Mouse (Mus musculus): ENCODE results near the gene Nat8f6. TPM values are rescaled to one million over a fixed set of nuclear protein-coding genes. Genes with fewer than 3 reads are reported as not detected.
"Not testable (repeated sequence)": the region's sequence is repeated elsewhere in the genome, so short reads cannot be mapped to it uniquely, and the experiment has no call there.

Gene Nat8f6
- polyA plus RNA-seq (2015; fragmentation: Nextera tagmentation; extraction: Ambion mirVana), result not detected in 2 replicates

- Histone ChIP-seq H3K4me3 (replicated peaks) (no peak within 1 kb of the TSS), H3K4me1 (no peaks in the 10 kb centered on the region), H3K9me3 (replicated peaks) (no peaks in the 10 kb centered on the region), H3K27ac (replicated peaks) (no peak within 1 kb of the TSS), H3K27me3 (no peaks in the 10 kb centered on the region), H3K36me3 (no peaks in the 10 kb centered on the region), H3K9ac (no peak within 1 kb of the TSS), H3K4me2 (replicated peaks) (no peak within 1 kb of the TSS)
- WGBS, result 72% methylated on average over 5 of the region's 5 CpGs
- no peak for ATAC-seq (ENCODE audit: insufficient number of reproducible peaks, low FRiP score, low TSS enrichment, low read depth)
Measured at GRCm38 (mm10) chr6:85820837-85821236, at the start of gene Nat8f6, which contains the start of gene Nat8f5. TSS of gene Nat8f6 (minus strand) at chr6:85820954. TSS of gene Nat8f5 (minus strand) at chr6:85820972.

GRCm38 (mm10) chr6:85869006-85869405, 48.3 kb upstream of the Nat8f6 start, which contains the start of gene Nat8f2:
TSS of gene Nat8f2 (minus strand) at chr6:85869158.
- H3K9me3 ChIP-seq (replicated peaks); H3K9ac ChIP-seq; ATAC-seq (ENCODE audit: insufficient number of reproducible peaks, low FRiP score, low TSS enrichment, low read depth); H3K27me3 ChIP-seq; H3K4me1 ChIP-seq; H3K27ac ChIP-seq (replicated peaks); H3K4me2 ChIP-seq (replicated peaks); H3K36me3 ChIP-seq; H3K4me3 ChIP-seq (replicated peaks): not testable (repeated sequence)
- 79% methylated on average over 5 of the region's 5 CpGs for WGBS

- Histone ChIP-seq H3K27ac (replicated peaks) (no peak overlapping the region), H3K4me1 (no peaks in the 10 kb centered on the region), H3K9ac (no peak overlapping the region), H3K4me3 (replicated peaks) (no peak overlapping the region), H3K4me2 (replicated peaks) (no peak overlapping the region), H3K9me3 (replicated peaks) (no peaks in the 10 kb centered on the region), H3K27me3 (no peaks in the 10 kb centered on the region), H3K36me3 (no peaks in the 10 kb centered on the region)
- ATAC-seq (ENCODE audit: insufficient number of reproducible peaks, low FRiP score, low TSS enrichment, low read depth), result no peak
- 71% methylated on average over 8 of the region's 8 CpGs for WGBS
Measured at GRCm38 (mm10) chr6:85867726-85868690, 47.3 kb upstream of the Nat8f6 start.

- not testable (repeated sequence) for ATAC-seq (ENCODE audit: insufficient number of reproducible peaks, low FRiP score, low TSS enrichment, low read depth); H3K27me3 ChIP-seq; H3K27ac ChIP-seq (replicated peaks); H3K4me2 ChIP-seq (replicated peaks); H3K9ac ChIP-seq; H3K4me1 ChIP-seq; H3K9me3 ChIP-seq (replicated peaks); H3K36me3 ChIP-seq; H3K4me3 ChIP-seq (replicated peaks)
- 75% methylated on average over 1 of the region's 1 CpGs for WGBS
Measured at GRCm38 (mm10) chr6:85866995-85867394, 46.2 kb upstream of the Nat8f6 start.

GRCm38 (mm10) chr6:85866166-85866565, 45.4 kb upstream of the Nat8f6 start:
- not testable (repeated sequence) for H3K4me1 ChIP-seq; H3K27me3 ChIP-seq; H3K9me3 ChIP-seq (replicated peaks); H3K4me3 ChIP-seq (replicated peaks); ATAC-seq (ENCODE audit: insufficient number of reproducible peaks, low FRiP score, low TSS enrichment, low read depth); H3K4me2 ChIP-seq (replicated peaks); H3K9ac ChIP-seq; H3K27ac ChIP-seq (replicated peaks); H3K36me3 ChIP-seq
- WGBS, result 86% methylated on average over 3 of the region's 3 CpGs

GRCm38 (mm10) chr6:85864900-85865639, 44.3 kb upstream of the Nat8f6 start:
- not testable (repeated sequence) for H3K27me3 ChIP-seq; H3K4me1 ChIP-seq; ATAC-seq (ENCODE audit: insufficient number of reproducible peaks, low FRiP score, low TSS enrichment, low read depth); H3K9ac ChIP-seq; H3K4me3 ChIP-seq (replicated peaks); H3K36me3 ChIP-seq; H3K27ac ChIP-seq (replicated peaks); H3K9me3 ChIP-seq (replicated peaks); H3K4me2 ChIP-seq (replicated peaks)
- WGBS, result 65% methylated on average over 6 of the region's 7 CpGs

GRCm38 (mm10) chr6:85863840-85864239, 43.1 kb upstream of the Nat8f6 start:
- 84% methylated on average over 2 of the region's 2 CpGs for WGBS
- H3K4me1 ChIP-seq, result no peaks in the 10 kb centered on the region
- ATAC-seq (ENCODE audit: insufficient number of reproducible peaks, low FRiP score, low TSS enrichment, low read depth), result no peak

GRCm38 (mm10) chr6:85863136-85863535, 42.4 kb upstream of the Nat8f6 start:
- no peaks in the 10 kb centered on the region for H3K36me3 ChIP-seq
- no peak overlapping the region for H3K9ac ChIP-seq
- no peak overlapping the region for H3K4me2 ChIP-seq (replicated peaks)
- H3K9me3 ChIP-seq (replicated peaks), result no peaks in the 10 kb centered on the region
- no peaks in the 10 kb centered on the region for H3K4me1 ChIP-seq
- 74% methylated on average over 2 of the region's 2 CpGs for WGBS
- H3K27ac ChIP-seq (replicated peaks), result no peak overlapping the region
- H3K27me3 ChIP-seq, result no peaks in the 10 kb centered on the region
- H3K4me3 ChIP-seq (replicated peaks), result no peak overlapping the region
- ATAC-seq (ENCODE audit: insufficient number of reproducible peaks, low FRiP score, low TSS enrichment, low read depth), result no peak

More at GRCm38 (mm10) chr6:85863840-85864239, 43.1 kb upstream of the Nat8f6 start:
- Histone ChIP-seq H3K27me3 (no peaks in the 10 kb centered on the region), H3K9ac (no peak overlapping the region), H3K9me3 (replicated peaks) (no peaks in the 10 kb centered on the region), H3K4me3 (replicated peaks) (no peak overlapping the region), H3K4me2 (replicated peaks) (no peak overlapping the region), H3K36me3 (no peaks in the 10 kb centered on the region), H3K27ac (replicated peaks) (no peak overlapping the region)

GRCm38 (mm10) chr6:85862565-85862964, 41.8 kb upstream of the Nat8f6 start:
- no peaks in the 10 kb centered on the region for H3K9me3 ChIP-seq (replicated peaks)
- no peaks in the 10 kb centered on the region for H3K4me1 ChIP-seq
- no peaks in the 10 kb centered on the region for H3K36me3 ChIP-seq
- WGBS, result 72% methylated on average over 3 of the region's 3 CpGs
- H3K4me3 ChIP-seq (replicated peaks), result no peak overlapping the region
- no peak overlapping the region for H3K27ac ChIP-seq (replicated peaks)
- ATAC-seq (ENCODE audit: insufficient number of reproducible peaks, low FRiP score, low TSS enrichment, low read depth), result no peak
- no peak overlapping the region for H3K4me2 ChIP-seq (replicated peaks)
- H3K9ac ChIP-seq, result no peak overlapping the region
- no peaks in the 10 kb centered on the region for H3K27me3 ChIP-seq

- Histone ChIP-seq H3K4me3 (replicated peaks) (no peak overlapping the region), H3K9ac (no peak overlapping the region), H3K27me3 (no peaks in the 10 kb centered on the region), H3K4me1 (no peaks in the 10 kb centered on the region), H3K4me2 (replicated peaks) (no peak overlapping the region), H3K36me3 (no peaks in the 10 kb centered on the region), H3K27ac (replicated peaks) (no peak overlapping the region), H3K9me3 (replicated peaks) (no peaks in the 10 kb centered on the region)
- no peak for ATAC-seq (ENCODE audit: insufficient number of reproducible peaks, low FRiP score, low TSS enrichment, low read depth)
- 73% methylated on average over 3 of the region's 3 CpGs for WGBS
Measured at GRCm38 (mm10) chr6:85861247-85861646, 40.5 kb upstream of the Nat8f6 start.

- no peak overlapping the region for H3K4me2 ChIP-seq (replicated peaks)
- H3K27ac ChIP-seq (replicated peaks), result no peak overlapping the region
- WGBS, result 80% methylated on average over 1 of the region's 1 CpGs
- no peaks in the 10 kb centered on the region for H3K4me1 ChIP-seq
- no peak overlapping the region for H3K9ac ChIP-seq
- H3K36me3 ChIP-seq, result no peaks in the 10 kb centered on the region
- H3K9me3 ChIP-seq (replicated peaks), result no peaks in the 10 kb centered on the region
- no peak for ATAC-seq (ENCODE audit: insufficient number of reproducible peaks, low FRiP score, low TSS enrichment, low read depth)
- H3K4me3 ChIP-seq (replicated peaks), result no peak overlapping the region
- no peaks in the 10 kb centered on the region for H3K27me3 ChIP-seq
Measured at GRCm38 (mm10) chr6:85856194-85856678, 35.5 kb upstream of the Nat8f6 start.

Measured in embryonic facial prominence, embryonic 15.5 days (tissue).